Mouse (Mus musculus): ENCODE data around the gene Tmem132a. TPM values are rescaled to one million over a fixed set of nuclear protein-coding genes. Genes with fewer than 3 reads are reported as not detected.

The Tmem132a gene
- polyA plus RNA-seq, 1 experiment, result 17.2 TPM

DNA sequence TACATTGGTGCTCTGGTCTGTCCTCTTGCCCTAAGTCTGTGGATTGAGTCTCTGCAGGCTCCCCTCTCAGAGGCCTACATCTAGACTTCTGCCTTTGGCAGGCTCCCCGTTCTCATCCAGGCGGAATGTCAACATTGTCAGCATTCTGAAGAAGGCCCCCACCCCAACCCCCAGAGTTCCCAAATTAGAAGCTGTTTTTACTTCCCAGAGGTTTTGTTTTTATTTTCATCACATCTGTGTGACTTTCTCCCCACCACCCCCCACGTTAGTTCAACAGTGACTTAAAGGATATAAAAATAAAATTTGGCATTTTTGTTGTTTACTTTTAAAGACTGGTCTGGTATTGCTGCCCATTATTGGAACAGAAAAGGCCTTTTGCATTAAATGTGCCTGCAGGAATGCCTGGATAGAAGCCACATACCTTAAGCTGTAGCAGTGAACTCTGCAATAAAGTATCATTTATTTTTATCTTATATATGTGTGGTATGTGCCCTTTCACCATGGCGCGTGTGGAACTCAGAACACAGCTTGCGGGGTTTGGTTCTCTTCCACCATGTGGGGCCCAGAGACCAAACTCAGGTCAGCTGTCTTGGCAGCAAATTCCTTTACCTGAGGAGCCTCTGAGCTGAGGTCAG is 39.5 kb upstream of the Tmem132a start:
- Histone ChIP-seq H3K27ac (ENCODE audit: insufficient read depth, low read length) (no peak overlapping the region), H3K4me3 (ENCODE audit: low read depth, low read length) (no peak overlapping the region), H3K4me1 (ENCODE audit: control insufficient read depth, insufficient read depth, low read length) (no peaks in the 10 kb centered on the region), H3K9me3 (replicated peaks; ENCODE audit: control insufficient read depth, insufficient read depth, low read length, poor library complexity, severe bottlenecking) (no peaks in the 10 kb centered on the region), H3K9ac (ENCODE audit: low read depth, poor library complexity, severe bottlenecking) (no peak overlapping the region), H3K36me3 (ENCODE audit: control insufficient read depth, insufficient read depth, low read length, poor library complexity, severe bottlenecking) (peaks cover 19% of the 10 kb centered on the region), H3K27me3 (ENCODE audit: control insufficient read depth, insufficient read depth, low read length, poor library complexity, severe bottlenecking) (no peaks in the 10 kb centered on the region)
- TF ChIP-seq CTCF (IDR thresholded peaks at IDR 0.05; ENCODE audit: low read depth, low read length), result no peak
- TF ChIP-seq EP300 (IDR thresholded peaks at IDR 0.05; ENCODE audit: insufficient read depth, low read depth, low read length), result no peak
- no peak for TF ChIP-seq POLR2A (IDR thresholded peaks at IDR 0.05; ENCODE audit: insufficient read depth, low read length)

DNA sequence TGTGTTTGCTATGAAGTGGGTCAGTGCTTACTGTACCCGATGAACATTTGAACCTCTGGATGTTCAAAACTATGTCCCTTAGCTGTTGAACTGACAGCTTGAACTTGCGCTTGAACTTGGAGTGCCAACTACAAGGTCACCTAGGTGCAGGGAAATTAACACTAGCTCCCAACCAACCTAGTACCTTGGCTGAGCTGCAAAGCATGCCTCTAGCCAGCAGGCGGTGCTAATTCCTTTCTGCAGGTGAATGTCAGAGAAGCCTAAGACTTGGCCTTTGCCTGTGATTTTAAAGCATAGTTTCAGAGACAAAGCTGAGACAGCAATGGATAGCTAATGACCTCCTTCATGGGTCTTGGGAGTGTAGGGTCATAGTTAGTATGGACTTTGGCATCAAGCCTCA is 38.2 kb upstream of the Tmem132a start:
- H3K27me3 ChIP-seq (ENCODE audit: control insufficient read depth, insufficient read depth, low read length, poor library complexity, severe bottlenecking), result no peaks in the 10 kb centered on the region
- no peaks in the 10 kb centered on the region for H3K9me3 ChIP-seq (replicated peaks; ENCODE audit: control insufficient read depth, insufficient read depth, low read length, poor library complexity, severe bottlenecking)
- TF ChIP-seq EP300 (IDR thresholded peaks at IDR 0.05; ENCODE audit: insufficient read depth, low read depth, low read length), result no peak
- TF ChIP-seq CTCF (IDR thresholded peaks at IDR 0.05; ENCODE audit: low read depth, low read length), result peak; percentile 87
- no peak for TF ChIP-seq POLR2A (IDR thresholded peaks at IDR 0.05; ENCODE audit: insufficient read depth, low read length)
- H3K36me3 ChIP-seq (ENCODE audit: control insufficient read depth, insufficient read depth, low read length, poor library complexity, severe bottlenecking), result peaks cover 30% of the 10 kb centered on the region
- H3K4me3 ChIP-seq (ENCODE audit: low read depth, low read length), result no peak overlapping the region
- H3K27ac ChIP-seq (ENCODE audit: insufficient read depth, low read length), result no peak overlapping the region
- no peaks in the 10 kb centered on the region for H3K4me1 ChIP-seq (ENCODE audit: control insufficient read depth, insufficient read depth, low read length)
- H3K9ac ChIP-seq (ENCODE audit: low read depth, poor library complexity, severe bottlenecking), result no peak overlapping the region

DNA sequence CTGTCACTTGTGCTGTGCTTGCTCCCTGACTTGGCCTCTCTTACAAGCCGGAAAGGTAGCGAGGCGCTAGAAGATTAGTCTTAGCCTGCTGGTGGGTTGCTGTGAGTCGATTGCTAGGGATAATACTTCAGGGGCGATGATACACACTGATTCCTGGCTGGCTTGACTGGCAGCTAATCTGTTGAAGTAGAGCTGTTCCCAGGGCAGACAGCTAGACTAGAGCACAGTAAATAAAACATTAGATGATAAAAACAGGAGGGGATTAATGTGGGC is 35.9 kb upstream of the Tmem132a start:
- Histone ChIP-seq H3K27me3 (ENCODE audit: control insufficient read depth, insufficient read depth, low read length, poor library complexity, severe bottlenecking) (no peaks in the 10 kb centered on the region), H3K4me1 (ENCODE audit: control insufficient read depth, insufficient read depth, low read length) (no peaks in the 10 kb centered on the region), H3K9ac (ENCODE audit: low read depth, poor library complexity, severe bottlenecking) (no peak overlapping the region), H3K9me3 (replicated peaks; ENCODE audit: control insufficient read depth, insufficient read depth, low read length, poor library complexity, severe bottlenecking) (no peaks in the 10 kb centered on the region), H3K27ac (ENCODE audit: insufficient read depth, low read length) (no peak overlapping the region), H3K36me3 (ENCODE audit: control insufficient read depth, insufficient read depth, low read length, poor library complexity, severe bottlenecking) (peaks cover 51% of the 10 kb centered on the region), H3K4me3 (ENCODE audit: low read depth, low read length) (no peak overlapping the region)
- TF ChIP-seq EP300 (IDR thresholded peaks at IDR 0.05; ENCODE audit: insufficient read depth, low read depth, low read length) (no peak), CTCF (IDR thresholded peaks at IDR 0.05; ENCODE audit: low read depth, low read length) (no peak), POLR2A (IDR thresholded peaks at IDR 0.05; ENCODE audit: insufficient read depth, low read length) (no peak)

DNA sequence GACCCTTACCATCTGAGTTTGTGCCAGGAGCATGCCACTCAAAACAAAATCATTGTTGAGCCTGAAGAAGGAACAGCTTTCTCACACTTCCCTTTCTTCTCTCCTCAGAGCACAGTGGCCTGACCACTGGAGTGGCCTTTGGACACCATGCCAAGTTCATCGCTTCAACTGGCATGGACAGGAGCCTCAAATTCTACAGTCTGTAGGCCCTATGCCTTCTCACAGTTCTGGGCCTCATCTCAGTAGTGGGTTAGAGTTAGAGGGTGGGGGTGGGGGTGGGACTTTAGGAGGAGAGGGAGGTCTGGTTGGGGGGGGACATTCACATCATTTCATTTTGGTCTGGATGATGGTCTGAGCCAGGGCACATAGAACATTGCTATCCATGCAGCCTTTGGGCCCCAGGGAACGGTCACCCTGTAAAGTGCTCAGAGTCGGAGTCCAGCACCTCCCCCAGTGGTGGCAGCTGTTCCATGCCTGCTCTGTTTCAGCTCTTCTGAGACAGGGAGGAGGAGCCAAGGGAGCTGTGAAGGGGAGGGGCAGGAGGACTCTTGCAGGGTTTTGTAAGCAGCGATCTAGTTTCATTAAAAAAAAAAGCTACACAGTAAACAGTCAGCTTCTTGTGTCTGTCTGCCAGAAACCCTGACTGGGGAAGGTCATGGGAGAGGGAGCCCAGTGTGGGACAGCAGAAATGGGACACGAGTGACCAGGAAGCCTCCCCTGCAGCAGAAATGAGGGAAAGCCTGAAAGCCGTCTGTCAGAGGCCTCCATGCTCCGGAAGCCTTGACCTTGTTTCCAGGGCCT is 35.4 kb upstream of the Tmem132a start:
- no peaks in the 10 kb centered on the region for H3K27me3 ChIP-seq (ENCODE audit: control insufficient read depth, insufficient read depth, low read length, poor library complexity, severe bottlenecking)
- no peak overlapping the region for H3K4me3 ChIP-seq (ENCODE audit: low read depth, low read length)
- peaks cover 55% of the 10 kb centered on the region for H3K36me3 ChIP-seq (ENCODE audit: control insufficient read depth, insufficient read depth, low read length, poor library complexity, severe bottlenecking)
- H3K27ac ChIP-seq (ENCODE audit: insufficient read depth, low read length), result no peak overlapping the region
- H3K9me3 ChIP-seq (replicated peaks; ENCODE audit: control insufficient read depth, insufficient read depth, low read length, poor library complexity, severe bottlenecking), result no peaks in the 10 kb centered on the region
- TF ChIP-seq EP300 (IDR thresholded peaks at IDR 0.05; ENCODE audit: insufficient read depth, low read depth, low read length), result no peak
- no peak for TF ChIP-seq POLR2A (IDR thresholded peaks at IDR 0.05; ENCODE audit: insufficient read depth, low read length)
- TF ChIP-seq CTCF (IDR thresholded peaks at IDR 0.05; ENCODE audit: low read depth, low read length), result no peak
- no peak overlapping the region for H3K9ac ChIP-seq (ENCODE audit: low read depth, poor library complexity, severe bottlenecking)
- no peaks in the 10 kb centered on the region for H3K4me1 ChIP-seq (ENCODE audit: control insufficient read depth, insufficient read depth, low read length)

DNA sequence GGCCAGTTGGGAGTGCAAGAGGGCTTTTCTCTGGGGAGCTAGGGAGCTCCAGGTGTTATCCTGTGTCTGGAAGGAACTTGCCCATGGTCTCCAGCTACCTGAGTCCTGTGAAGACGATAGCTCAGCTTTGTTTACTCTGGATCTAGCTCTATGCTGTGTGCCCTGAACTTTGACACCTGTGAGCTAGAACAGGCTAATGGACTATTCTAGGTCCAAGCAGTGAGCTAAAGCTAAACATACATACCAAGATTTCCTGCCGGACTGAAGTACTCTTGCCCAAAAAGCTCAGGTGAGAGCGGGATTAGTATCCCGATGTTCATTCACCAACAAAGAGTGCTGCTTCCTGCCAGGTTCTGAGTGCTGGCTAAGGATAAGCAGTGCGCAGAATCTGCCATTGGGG is 34.8 kb upstream of the Tmem132a start:
- Histone ChIP-seq H3K27me3 (ENCODE audit: control insufficient read depth, insufficient read depth, low read length, poor library complexity, severe bottlenecking) (no peaks in the 10 kb centered on the region), H3K27ac (ENCODE audit: insufficient read depth, low read length) (no peak overlapping the region), H3K9ac (ENCODE audit: low read depth, poor library complexity, severe bottlenecking) (no peak overlapping the region), H3K4me3 (ENCODE audit: low read depth, low read length) (no peak overlapping the region), H3K36me3 (ENCODE audit: control insufficient read depth, insufficient read depth, low read length, poor library complexity, severe bottlenecking) (peaks cover 61% of the 10 kb centered on the region), H3K4me1 (ENCODE audit: control insufficient read depth, insufficient read depth, low read length) (no peaks in the 10 kb centered on the region), H3K9me3 (replicated peaks; ENCODE audit: control insufficient read depth, insufficient read depth, low read length, poor library complexity, severe bottlenecking) (no peaks in the 10 kb centered on the region)
- no peak for TF ChIP-seq CTCF (IDR thresholded peaks at IDR 0.05; ENCODE audit: low read depth, low read length)
- TF ChIP-seq POLR2A (IDR thresholded peaks at IDR 0.05; ENCODE audit: insufficient read depth, low read length), result no peak
- TF ChIP-seq EP300 (IDR thresholded peaks at IDR 0.05; ENCODE audit: insufficient read depth, low read depth, low read length), result no peak

DNA sequence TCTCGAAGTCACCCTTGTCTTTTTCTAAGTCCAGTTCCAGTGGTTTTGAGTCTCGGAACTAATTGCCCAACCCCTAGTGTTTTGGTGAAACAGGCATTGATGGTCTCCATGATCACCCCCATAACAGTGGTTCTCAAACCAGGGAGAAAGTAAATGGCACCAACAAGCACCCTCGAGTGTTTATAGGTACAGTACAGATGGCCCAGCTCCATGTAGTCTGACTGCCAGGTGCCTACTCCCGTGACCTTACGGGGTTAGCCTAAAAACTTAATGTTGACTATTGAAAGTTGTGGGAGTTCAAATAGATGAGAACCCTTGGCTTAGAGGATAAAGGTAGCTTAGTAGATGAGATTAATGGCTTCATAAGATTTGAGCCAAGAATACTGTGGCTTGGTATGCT is 31.3 kb upstream of the Tmem132a start:
- Histone ChIP-seq H3K27ac (ENCODE audit: insufficient read depth, low read length) (no peak overlapping the region), H3K36me3 (ENCODE audit: control insufficient read depth, insufficient read depth, low read length, poor library complexity, severe bottlenecking) (peaks cover 76% of the 10 kb centered on the region), H3K4me1 (ENCODE audit: control insufficient read depth, insufficient read depth, low read length) (no peaks in the 10 kb centered on the region), H3K9ac (ENCODE audit: low read depth, poor library complexity, severe bottlenecking) (no peak overlapping the region), H3K4me3 (ENCODE audit: low read depth, low read length) (no peak overlapping the region), H3K27me3 (ENCODE audit: control insufficient read depth, insufficient read depth, low read length, poor library complexity, severe bottlenecking) (no peaks in the 10 kb centered on the region), H3K9me3 (replicated peaks; ENCODE audit: control insufficient read depth, insufficient read depth, low read length, poor library complexity, severe bottlenecking) (no peaks in the 10 kb centered on the region)
- TF ChIP-seq POLR2A (IDR thresholded peaks at IDR 0.05; ENCODE audit: insufficient read depth, low read length), result no peak
- TF ChIP-seq EP300 (IDR thresholded peaks at IDR 0.05; ENCODE audit: insufficient read depth, low read depth, low read length), result no peak
- TF ChIP-seq CTCF (IDR thresholded peaks at IDR 0.05; ENCODE audit: low read depth, low read length), result no peak

All from ES-Bruce4 (cell line).